Mouse (Mus musculus) embryo, embryonic 9.5 days (tissue): ENCODE data around the gene Nudc.

ENCODE experiments used
- DNase-seq: peaks from one replicate; pipeline ENCODE4 v3.0.0-alpha.2; 2017; ENCODE audit errors: extremely low spot score

Nudc gene

DNA sequence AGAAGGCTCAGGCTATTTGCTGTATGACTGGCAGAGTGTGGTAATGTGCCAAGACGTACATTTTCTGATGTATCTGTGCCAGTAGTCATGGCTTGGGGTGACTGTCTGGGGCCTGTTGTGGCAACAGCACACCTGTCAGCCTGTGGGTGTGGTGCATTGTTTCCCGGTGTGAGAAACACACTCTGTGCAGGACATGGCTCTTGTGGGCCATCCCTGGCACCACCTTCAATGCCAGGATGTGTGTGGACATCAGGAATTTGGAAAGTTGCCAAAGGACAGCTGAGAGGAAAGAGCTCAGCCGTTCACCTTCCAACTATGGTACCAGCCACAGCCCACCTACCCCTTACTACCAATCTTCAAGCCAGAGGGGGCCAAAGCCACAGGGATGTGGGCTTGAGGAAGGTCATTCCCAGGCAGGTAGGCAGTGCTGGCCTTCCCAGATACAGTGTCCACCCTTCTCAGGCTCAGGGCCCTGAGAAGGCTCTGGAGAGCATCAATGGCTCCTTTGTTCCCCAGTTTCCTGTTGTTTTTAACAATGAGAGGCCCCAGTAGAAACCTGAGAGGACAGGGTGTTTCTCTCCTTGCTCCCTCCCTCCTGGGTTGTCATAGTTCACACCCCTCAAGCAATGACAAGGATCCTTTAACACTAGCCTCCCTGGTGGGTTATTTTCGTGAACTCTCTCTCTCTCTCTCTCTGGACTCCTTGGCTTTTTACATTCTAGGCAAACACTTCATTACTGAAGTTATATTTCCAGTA lies 56.1 kb downstream of the Nudc start:
- no peak for DNase-seq

DNA sequence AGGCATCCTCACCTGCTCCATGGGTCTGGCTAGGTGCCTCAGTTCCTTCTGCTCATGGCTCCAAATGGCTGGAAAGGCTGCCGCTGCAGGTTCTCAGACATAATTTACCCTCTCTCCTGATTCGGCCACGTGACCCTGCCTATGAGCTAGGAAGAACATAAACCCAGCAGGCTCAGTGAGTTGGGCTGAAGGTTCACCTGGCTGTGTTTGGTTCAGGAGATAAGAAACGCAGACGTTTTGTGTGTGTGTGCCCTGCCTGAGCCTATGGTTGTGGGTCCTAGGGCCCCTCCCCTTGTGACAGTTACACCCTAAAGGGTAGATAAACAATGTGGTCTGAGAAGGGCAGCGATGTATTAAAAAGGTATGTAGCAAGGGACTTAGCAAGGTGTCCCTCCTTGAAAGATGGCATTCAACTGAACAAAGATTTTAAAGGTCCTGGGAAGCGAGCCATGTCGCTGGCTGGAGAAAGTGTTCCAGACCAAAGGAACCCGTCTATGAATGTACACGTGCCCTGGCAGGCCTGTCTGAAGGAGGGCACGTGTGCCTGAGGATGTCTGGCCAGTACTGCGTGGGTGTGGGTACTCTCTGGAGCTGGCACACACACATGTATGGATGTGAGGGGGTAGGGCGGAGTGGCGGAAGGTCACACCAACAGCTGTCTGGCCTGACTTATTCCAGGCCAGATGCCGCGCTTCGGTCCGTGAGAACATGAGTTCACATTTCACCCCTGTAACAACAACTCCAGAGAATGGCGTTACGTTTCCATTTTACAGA lies 57.0 kb downstream of the Nudc start:
- DNase-seq = no peak

DNA sequence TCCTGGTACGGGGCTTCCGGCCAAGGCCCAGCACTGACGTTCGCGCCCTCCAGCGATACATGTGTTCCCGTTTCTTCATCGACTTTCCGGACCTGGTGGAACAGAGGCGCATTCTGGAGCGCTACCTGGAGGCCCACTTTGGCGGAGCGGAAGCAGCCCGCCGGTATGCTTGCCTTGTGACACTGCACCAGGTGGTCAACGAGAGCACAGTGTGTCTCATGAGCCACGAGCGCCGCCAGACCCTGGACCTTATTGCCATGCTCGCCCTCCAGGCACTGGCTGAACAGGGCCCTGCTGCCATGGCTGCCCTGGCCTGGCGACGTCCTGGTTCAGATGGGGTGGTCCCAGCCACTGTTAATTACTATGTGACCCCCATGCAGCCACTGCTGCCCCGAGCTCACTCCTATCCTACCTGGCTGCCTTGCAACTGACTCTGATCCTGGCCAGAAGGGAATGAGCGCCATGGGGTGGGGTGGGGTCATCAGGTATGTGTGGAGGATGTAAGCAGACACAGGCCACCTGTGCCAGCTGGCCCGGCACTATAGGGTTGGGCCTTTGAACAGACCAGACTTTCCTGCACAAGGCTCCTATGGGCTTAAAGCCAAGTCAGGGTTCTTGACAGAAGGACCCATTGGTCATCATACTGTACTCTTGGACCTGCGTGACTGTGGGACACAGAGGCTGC lies 59.0 kb downstream of the Nudc start:
- no peak for DNase-seq

DNA sequence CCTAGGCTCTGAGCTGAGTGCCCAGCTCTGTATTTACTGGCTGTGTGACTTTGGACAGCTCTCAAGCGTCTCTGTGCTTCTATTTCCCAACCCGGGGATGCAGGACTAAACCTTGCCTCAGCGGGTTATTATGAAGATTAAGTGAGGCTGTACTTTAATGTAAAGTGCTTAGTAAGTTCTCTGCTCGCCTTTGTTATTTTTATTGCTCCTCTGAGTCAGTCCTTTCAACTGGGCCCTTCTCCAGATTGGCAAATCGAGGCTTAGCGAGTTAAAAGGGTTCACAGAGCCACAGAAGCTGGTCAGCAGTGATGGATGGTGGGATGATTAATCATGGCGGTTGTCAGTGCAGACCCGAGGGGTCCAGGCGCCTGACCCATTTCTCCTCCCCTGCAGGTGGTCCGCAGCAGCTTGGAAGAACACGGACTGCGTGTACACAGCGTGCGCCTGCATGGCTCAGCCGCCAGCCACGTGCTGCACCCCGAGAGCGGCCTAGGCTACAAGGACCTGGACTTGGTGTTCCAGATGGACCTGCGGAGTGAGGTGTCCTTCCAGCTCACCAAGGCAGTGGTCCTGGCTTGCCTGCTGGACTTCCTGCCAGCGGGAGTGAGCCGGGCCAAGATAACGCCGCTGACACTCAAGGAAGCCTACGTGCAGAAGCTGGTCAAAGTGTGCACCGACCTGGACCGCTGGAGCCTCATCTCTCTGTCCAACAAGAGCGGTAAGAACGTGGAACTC lies 59.9 kb downstream of the Nudc start:
- no peak for DNase-seq

DNA sequence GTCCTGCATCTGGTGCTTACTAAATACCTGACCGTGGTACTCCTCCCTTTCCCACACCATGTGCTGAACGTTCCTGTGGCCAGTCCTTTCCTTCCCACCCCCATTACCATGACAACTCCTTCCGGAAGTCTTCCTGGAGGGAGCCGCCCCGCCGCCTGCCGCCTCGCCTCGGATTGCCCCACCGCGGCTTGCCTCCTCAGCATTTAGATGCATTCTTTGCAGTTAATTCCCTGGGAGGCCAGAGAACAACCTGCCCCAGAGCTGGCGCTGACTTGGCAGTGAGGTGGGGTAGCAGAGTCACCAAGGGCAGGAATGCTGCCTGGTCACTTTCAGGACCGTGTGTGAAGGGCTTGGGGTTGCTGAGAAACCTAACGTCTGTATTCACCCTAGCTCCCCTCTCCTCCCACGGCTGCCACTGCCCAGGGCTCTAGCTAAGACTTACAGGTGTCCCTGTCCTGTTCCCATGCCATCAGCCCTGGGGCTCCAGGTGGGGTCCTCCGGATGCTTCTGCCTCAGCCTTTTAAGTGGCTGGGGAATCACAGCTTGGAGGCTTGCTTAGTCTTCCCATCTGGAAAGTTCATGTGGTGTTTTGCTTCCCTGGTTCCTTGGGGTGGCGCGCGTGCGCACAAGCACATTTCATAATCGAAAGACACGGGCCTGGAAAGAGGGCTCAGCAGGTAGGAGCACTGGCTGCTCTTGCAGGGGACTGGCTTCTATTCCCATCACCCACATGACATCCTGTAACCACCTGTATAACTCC lies 61.4 kb downstream of the Nudc start:
- peak; percentile 45 for DNase-seq
